Mouse (Mus musculus) myocyte (in vitro differentiated cells): ENCODE data around the gene Itgb5. TPM values are rescaled to one million over a fixed set of nuclear protein-coding genes. Genes with fewer than 3 reads are reported as not detected.

Source experiments
- H3K27me3 ChIP-seq: one replicate; pipeline ENCODE4 v1.6.1; 2011; ENCODE audit not compliant: control insufficient read depth, insufficient read depth, insufficient read length
- H3K36me3 ChIP-seq: one replicate; pipeline ENCODE4 v1.6.1; 2011; ENCODE audit not compliant: control insufficient read depth, insufficient read depth
- H3K4me2 ChIP-seq: one replicate; pipeline ENCODE4 v1.6.1; 2011; ENCODE audit warnings: low read depth, control low read depth
- H3K4me3 ChIP-seq: one replicate; pipeline ENCODE4 v1.5.1; 2011; ENCODE audit warnings: mild to moderate bottlenecking, control low read depth, moderate library complexity
- H3K79me2 ChIP-seq: one replicate; pipeline ENCODE4 v1.6.1; 2011; ENCODE audit not compliant: control insufficient read depth, insufficient read depth
- H3ac ChIP-seq: one replicate; pipeline ENCODE4 v1.6.1; 2011; ENCODE audit not compliant: control insufficient read depth, insufficient read length
- CEBPB ChIP-seq: IDR thresholded peaks from 2 replicates; pipeline ENCODE4 v1.6.1; 2011; ENCODE audit warnings: mild to moderate bottlenecking, moderate library complexity; ENCODE audit not compliant: poor library complexity, insufficient read depth, severe bottlenecking
- E2F4 ChIP-seq: IDR thresholded peaks from one replicate; pipeline ENCODE4 v1.6.1; 2011; ENCODE audit warnings: mild to moderate bottlenecking, control low read depth, moderate library complexity; ENCODE audit not compliant: insufficient read depth
- MAX ChIP-seq: IDR thresholded peaks from one replicate; pipeline ENCODE4 v1.6.1; 2011; ENCODE audit warnings: low read depth, mild to moderate bottlenecking, control low read depth
- MYOD1 ChIP-seq, 3 experiments: IDR thresholded peaks; one replicate each; pipeline ENCODE4 v1.6.1; 2011; ENCODE audit warnings: control low read depth in 2 of 3, low read depth in 2 of 3, mild to moderate bottlenecking in 2 of 3, moderate library complexity in 1 of 3; ENCODE audit not compliant: insufficient read length in 2 of 3, control insufficient read depth in 1 of 3
- MYOG ChIP-seq, 3 experiments: IDR thresholded peaks; one replicate each; pipeline ENCODE4 v1.6.1; 2011; ENCODE audit warnings: control low read depth in 2 of 3, low read depth in 2 of 3, mild to moderate bottlenecking in 2 of 3; ENCODE audit not compliant: insufficient read length in 2 of 3, control insufficient read depth in 1 of 3, insufficient read depth in 1 of 3
- POLR2A ChIP-seq: IDR thresholded peaks from one replicate; pipeline ENCODE4 v1.6.1; 2011; ENCODE audit warnings: low read depth, mild to moderate bottlenecking, control low read depth, moderate library complexity; ENCODE audit not compliant: insufficient read length
- POLR2AphosphoS2 ChIP-seq: IDR thresholded peaks from one replicate; pipeline ENCODE4 v1.6.1; 2011; ENCODE audit warnings: low read depth, control low read depth; ENCODE audit not compliant: insufficient read length
- REST ChIP-seq: IDR thresholded peaks from one replicate; pipeline ENCODE4 v1.6.1; 2011; ENCODE audit warnings: mild to moderate bottlenecking, control low read depth, moderate library complexity; ENCODE audit not compliant: insufficient read depth, insufficient read length
- SRF ChIP-seq: IDR thresholded peaks from one replicate; pipeline ENCODE4 v1.6.1; 2011; ENCODE audit warnings: low read depth; ENCODE audit not compliant: control insufficient read depth, insufficient read length
- TCF12 ChIP-seq: IDR thresholded peaks from one replicate; pipeline ENCODE4 v1.6.1; 2011; ENCODE audit warnings: mild to moderate bottlenecking, control low read depth; ENCODE audit not compliant: poor library complexity, insufficient read depth, severe bottlenecking
- TCF3 ChIP-seq: IDR thresholded peaks from one replicate; pipeline ENCODE4 v1.6.1; 2011; ENCODE audit warnings: low read depth, control low read depth; ENCODE audit not compliant: insufficient read length
- USF1 ChIP-seq: IDR thresholded peaks from one replicate; pipeline ENCODE4 v1.6.1; 2011; ENCODE audit warnings: low read depth, mild to moderate bottlenecking, control low read depth, moderate library complexity
- polyA plus RNA-seq: library from polyadenylated mRNA; unstranded; fragments of >200 nt; fragmentation: generic; extraction: Trizol; gene quantifications from one replicate; pipeline ENCODE4 v1.2.1, GENCODE M21; 2012; ENCODE audit warnings: missing spikeins

Itgb5 gene
- polyA plus RNA-seq, 1 experiment: 114 TPM

GRCm38 (mm10) chr16:33923758-33924157, 94.3 kb downstream of the Itgb5 start:
- Histone ChIP-seq H3K79me2 (no peaks in the 10 kb centered on the region), H3ac (no peak overlapping the region), H3K36me3 (peaks cover 9% of the 10 kb centered on the region), H3K27me3 (no peaks in the 10 kb centered on the region), H3K4me2 (no peak overlapping the region), H3K4me3 (no peak overlapping the region)
- no peak for TF ChIP-seq POLR2A
- TF ChIP-seq USF1: no peak
- no peak for TF ChIP-seq POLR2AphosphoS2
- TF ChIP-seq MYOG (IDR thresholded peaks at IDR 0.05; ENCODE audit: control insufficient read depth in 1 of 3, insufficient read depth in 1 of 3, insufficient read length in 2 of 3, low read depth in 2 of 3): no peak
- no peak for TF ChIP-seq MYOD1 (IDR thresholded peaks at IDR 0.05; ENCODE audit: control insufficient read depth in 1 of 3, insufficient read length in 2 of 3, low read depth in 2 of 3)
- no peak for TF ChIP-seq CEBPB
- TF ChIP-seq TCF3: no peak
- no peak for TF ChIP-seq TCF12
- no peak for TF ChIP-seq SRF
- TF ChIP-seq MAX: no peak
- no peak for TF ChIP-seq E2F4
- no peak for TF ChIP-seq REST

- Histone ChIP-seq H3K27me3 (no peaks in the 10 kb centered on the region), H3K79me2 (no peaks in the 10 kb centered on the region), H3K4me3 (no peak overlapping the region), H3K36me3 (peaks cover 5% of the 10 kb centered on the region), H3ac (no peak overlapping the region), H3K4me2 (no peak overlapping the region)
- TF ChIP-seq TCF12: no peak
- no peak for TF ChIP-seq MYOG (IDR thresholded peaks at IDR 0.05; ENCODE audit: control insufficient read depth in 1 of 3, insufficient read depth in 1 of 3, insufficient read length in 2 of 3, low read depth in 2 of 3)
- TF ChIP-seq POLR2A: no peak
- no peak for TF ChIP-seq SRF
- no peak for TF ChIP-seq MAX
- TF ChIP-seq POLR2AphosphoS2: no peak
- no peak for TF ChIP-seq USF1
- no peak for TF ChIP-seq MYOD1 (IDR thresholded peaks at IDR 0.05; ENCODE audit: control insufficient read depth in 1 of 3, insufficient read length in 2 of 3, low read depth in 2 of 3)
- TF ChIP-seq TCF3: no peak
- TF ChIP-seq REST: no peak
- no peak for TF ChIP-seq E2F4
- no peak for TF ChIP-seq CEBPB
These were observed 97.9 kb downstream of the Itgb5 start for GRCm38 (mm10) chr16:33927263-33927824.

GRCm38 (mm10) chr16:33928788-33929462, 99.5 kb downstream of the Itgb5 start:
- TF ChIP-seq TCF12: no peak
- Histone ChIP-seq H3K79me2 (no peaks in the 10 kb centered on the region), H3K36me3 (peaks cover 4% of the 10 kb centered on the region), H3K27me3 (no peaks in the 10 kb centered on the region), H3ac (no peak overlapping the region), H3K4me2 (no peak overlapping the region), H3K4me3 (no peak overlapping the region)

- Histone ChIP-seq H3K79me2 (no peaks in the 10 kb centered on the region), H3ac (no peak overlapping the region), H3K4me2 (no peak overlapping the region), H3K4me3 (no peak overlapping the region), H3K36me3 (no peaks in the 10 kb centered on the region), H3K27me3 (no peaks in the 10 kb centered on the region)
- no peak for TF ChIP-seq E2F4
- TF ChIP-seq SRF: no peak
- no peak for TF ChIP-seq MAX
- no peak for TF ChIP-seq TCF12
- TF ChIP-seq POLR2A: no peak
- TF ChIP-seq CEBPB: no peak
- TF ChIP-seq REST: no peak
These were observed 101.3 kb downstream of the Itgb5 start for GRCm38 (mm10) chr16:33930785-33931184.

- H3K79me2 ChIP-seq: no peaks in the 10 kb centered on the region
- no peak overlapping the region for H3ac ChIP-seq
- H3K4me3 ChIP-seq: no peak overlapping the region
- H3K4me2 ChIP-seq: no peak overlapping the region
- TF ChIP-seq POLR2AphosphoS2: no peak
- TF ChIP-seq CEBPB: no peak
- no peak for TF ChIP-seq SRF
- TF ChIP-seq MYOD1 (IDR thresholded peaks at IDR 0.05; ENCODE audit: control insufficient read depth in 1 of 3, insufficient read length in 2 of 3, low read depth in 2 of 3): no peak
- TF ChIP-seq REST: no peak
- no peak for TF ChIP-seq E2F4
- no peak for TF ChIP-seq MAX
- TF ChIP-seq MYOG (IDR thresholded peaks at IDR 0.05; ENCODE audit: control insufficient read depth in 1 of 3, insufficient read depth in 1 of 3, insufficient read length in 2 of 3, low read depth in 2 of 3): no peak
- no peak for TF ChIP-seq TCF12
- no peak for TF ChIP-seq TCF3
- no peak for TF ChIP-seq USF1
- TF ChIP-seq POLR2A: no peak
- no peaks in the 10 kb centered on the region for H3K27me3 ChIP-seq
- H3K36me3 ChIP-seq: no peaks in the 10 kb centered on the region
These were observed 102.2 kb downstream of the Itgb5 start for GRCm38 (mm10) chr16:33931682-33932081.
